Mouse (Mus musculus) limb, embryonic 10.5 days (tissue): ENCODE measurements around the gene Ube2v1. TPM values are rescaled to one million over a fixed set of nuclear protein-coding genes. Genes with fewer than 3 reads are reported as not detected.

ENCODE experiments used
- DNase-seq: peaks from one replicate; pipeline ENCODE4 v3.0.0-alpha.2; 2017; ENCODE audit warnings: low spot score
- H3K27ac ChIP-seq: fragments of 300-500 bp; sonication (generic); 2 replicates; pipeline ENCODE4 v1.5.1; 2016; ENCODE audit warnings: mild to moderate bottlenecking
- H3K27me3 ChIP-seq: fragments of 300-500 bp; sonication (generic); 2 replicates; pipeline ENCODE4 v1.6.1; 2016; ENCODE audit warnings: low read depth, mild to moderate bottlenecking; ENCODE audit not compliant: poor library complexity, severe bottlenecking
- H3K36me3 ChIP-seq: fragments of 300-500 bp; sonication (generic); 2 replicates; pipeline ENCODE4 v1.6.1; 2016; ENCODE audit warnings: mild to moderate bottlenecking, moderate library complexity
- H3K4me1 ChIP-seq: fragments of 300-500 bp; sonication (generic); 2 replicates; pipeline ENCODE4 v1.6.1; 2016
- H3K4me3 ChIP-seq: fragments of 300-500 bp; sonication (generic); 2 replicates; pipeline ENCODE4 v1.5.1; 2016; ENCODE audit warnings: mild to moderate bottlenecking, moderate library complexity
- H3K9me3 ChIP-seq: fragments of 300-500 bp; sonication (generic); replicated peaks from 2 replicates; pipeline ENCODE4 v1.6.1; 2016; ENCODE audit warnings: mild to moderate bottlenecking
- WGBS: fragments of 180-500 bp; shearing (Covaris S2); methylation state at CpG from one replicate; pipeline ENCODE4 v1.1.7; 2016; 5-methylcytosine and 5-hydroxymethylcytosine counted together
- polyA plus RNA-seq: library from polyadenylated mRNA; unstranded; fragments of >200 nt; fragmentation: Nextera tagmentation; extraction: Ambion mirVana; gene quantifications from 2 replicates; pipeline ENCODE4 v1.2.1, GENCODE M21; 2016

Gene Ube2v1
- polyA plus RNA-seq, 1 experiment from 2014 or later: 375 TPM

- H3K27me3 ChIP-seq: peaks cover 16% of the 10 kb centered on the region
- H3K4me3 ChIP-seq: peak within 1 kb of the TSS; percentile 87
- peaks cover 46% of the 10 kb centered on the region for H3K4me1 ChIP-seq
- peaks cover 22% of the 10 kb centered on the region for H3K36me3 ChIP-seq
- peak; percentile 95 for DNase-seq
- WGBS: 2% methylated on average over 110 of the region's 110 CpGs
- H3K9me3 ChIP-seq: no peaks in the 10 kb centered on the region
- H3K27ac ChIP-seq: peak within 1 kb of the TSS; percentile 90
Measured at GRCm38 (mm10) chr2:167661270-167662203, 29.6 kb upstream of the Ube2v1 start, which contains the start of gene Gm20431. TSS of gene Gm20431 (minus strand) at chr2:167661496.

- Histone ChIP-seq H3K27me3 (peaks cover 16% of the 10 kb centered on the region), H3K4me3 (peak overlapping the region; percentile 87), H3K9me3 (no peaks in the 10 kb centered on the region), H3K36me3 (peaks cover 25% of the 10 kb centered on the region), H3K27ac (peak overlapping the region; percentile 90), H3K4me1 (peaks cover 46% of the 10 kb centered on the region)
- whole genome bisulfite sequencing: 2% methylated on average over 12 of the region's 12 CpGs
- DNase-seq: peak; percentile 49
Measured at GRCm38 (mm10) chr2:167660611-167660971, 28.7 kb upstream of the Ube2v1 start.

GRCm38 (mm10) chr2:167659847-167660610 lies 28.1 kb upstream of the Ube2v1 start:
- no peak for DNase-seq
- H3K4me1 ChIP-seq: peaks cover 46% of the 10 kb centered on the region
- WGBS: 24% methylated on average over 13 of the region's 13 CpGs
- no peaks in the 10 kb centered on the region for H3K9me3 ChIP-seq
- peak overlapping the region; percentile 87 for H3K4me3 ChIP-seq
- H3K27ac ChIP-seq: 0 out of 2 replicates have a peak overlapping the region, but pooled peaks have one; percentile 90
- peaks cover 25% of the 10 kb centered on the region for H3K36me3 ChIP-seq
- peaks cover 16% of the 10 kb centered on the region for H3K27me3 ChIP-seq

GRCm38 (mm10) chr2:167659177-167659846 lies 27.4 kb upstream of the Ube2v1 start:
- DNase-seq: no peak
- H3K27ac ChIP-seq: no peak overlapping the region
- peaks cover 16% of the 10 kb centered on the region for H3K27me3 ChIP-seq
- H3K4me1 ChIP-seq: peaks cover 46% of the 10 kb centered on the region
- 68% methylated on average over 10 of the region's 10 CpGs for WGBS
- H3K4me3 ChIP-seq: peak overlapping the region; percentile 87
- H3K36me3 ChIP-seq: peaks cover 30% of the 10 kb centered on the region
- H3K9me3 ChIP-seq: no peaks in the 10 kb centered on the region

GRCm38 (mm10) chr2:167658712-167659111 lies 26.8 kb upstream of the Ube2v1 start:
- 81% methylated on average over 11 of the region's 11 CpGs for WGBS
- H3K9me3 ChIP-seq: no peaks in the 10 kb centered on the region
- DNase-seq: no peak
- H3K27ac ChIP-seq: peak overlapping the region; percentile 27; the same call in 1 of the 2 replicates
- peaks cover 46% of the 10 kb centered on the region for H3K4me1 ChIP-seq
- peaks cover 16% of the 10 kb centered on the region for H3K27me3 ChIP-seq
- H3K4me3 ChIP-seq: no peak overlapping the region
- H3K36me3 ChIP-seq: peaks cover 36% of the 10 kb centered on the region

GRCm38 (mm10) chr2:167657973-167658372 lies 26.1 kb upstream of the Ube2v1 start:
- Histone ChIP-seq H3K4me3 (no peak overlapping the region), H3K27ac (no peak overlapping the region), H3K36me3 (peaks cover 43% of the 10 kb centered on the region), H3K9me3 (no peaks in the 10 kb centered on the region), H3K4me1 (peaks cover 46% of the 10 kb centered on the region), H3K27me3 (peaks cover 11% of the 10 kb centered on the region)
- DNase-seq: no peak
- 87% methylated on average over 4 of the region's 4 CpGs for WGBS

- Histone ChIP-seq H3K4me3 (no peak overlapping the region), H3K36me3 (peaks cover 54% of the 10 kb centered on the region), H3K4me1 (peaks cover 37% of the 10 kb centered on the region), H3K9me3 (no peaks in the 10 kb centered on the region), H3K27ac (peak overlapping the region; percentile 34; the same call in 1 of the 2 replicates), H3K27me3 (no peaks in the 10 kb centered on the region; the same call in 1 of the 2 replicates)
- 89% methylated on average over 16 of the region's 16 CpGs for WGBS
- no peak for DNase-seq
Measured at GRCm38 (mm10) chr2:167656629-167657478, 25.0 kb upstream of the Ube2v1 start.

- Histone ChIP-seq H3K9me3 (no peaks in the 10 kb centered on the region), H3K27ac (no peak overlapping the region), H3K4me1 (peaks cover 25% of the 10 kb centered on the region), H3K4me3 (no peak overlapping the region), H3K36me3 (peaks cover 72% of the 10 kb centered on the region), H3K27me3 (no peaks in the 10 kb centered on the region)
- no peak for DNase-seq
- WGBS: 88% methylated on average over 10 of the region's 10 CpGs
Measured at GRCm38 (mm10) chr2:167654911-167655600, 23.2 kb upstream of the Ube2v1 start.

- WGBS: 89% methylated on average over 7 of the region's 7 CpGs
- no peak overlapping the region for H3K4me3 ChIP-seq
- no peaks in the 10 kb centered on the region for H3K9me3 ChIP-seq
- peaks cover 6% of the 10 kb centered on the region; the same call in 1 of the 2 replicates for H3K4me1 ChIP-seq
- H3K27me3 ChIP-seq: no peaks in the 10 kb centered on the region
- peaks cover 82% of the 10 kb centered on the region for H3K36me3 ChIP-seq
- no peak overlapping the region for H3K27ac ChIP-seq
- DNase-seq: no peak
Measured at GRCm38 (mm10) chr2:167652694-167653093, 20.8 kb upstream of the Ube2v1 start.

GRCm38 (mm10) chr2:167651622-167652021 lies 19.7 kb upstream of the Ube2v1 start:
- Histone ChIP-seq H3K9me3 (no peaks in the 10 kb centered on the region), H3K36me3 (peaks cover 82% of the 10 kb centered on the region), H3K27ac (no peak overlapping the region), H3K4me1 (0 out of 2 replicates have a peak, but pooled peaks cover under 1% of the 10 kb centered on the region), H3K27me3 (no peaks in the 10 kb centered on the region), H3K4me3 (no peak overlapping the region)
- no peak for DNase-seq
- 89% methylated on average over 9 of the region's 9 CpGs for WGBS

- Histone ChIP-seq H3K4me3 (no peak overlapping the region), H3K27me3 (no peaks in the 10 kb centered on the region), H3K27ac (no peak overlapping the region), H3K4me1 (no peaks in the 10 kb centered on the region), H3K9me3 (no peaks in the 10 kb centered on the region), H3K36me3 (peaks cover 94% of the 10 kb centered on the region)
- 95% methylated on average over 12 of the region's 12 CpGs for WGBS
- DNase-seq: no peak
Measured at GRCm38 (mm10) chr2:167649290-167650032, 17.6 kb upstream of the Ube2v1 start.
